Mouse (Mus musculus) midbrain, embryonic 14.5 days (tissue): ENCODE results near the gene Rgsl1. TPM values are rescaled to one million over a fixed set of nuclear protein-coding genes. Genes with fewer than 3 reads are reported as not detected.
"Not testable (repeated sequence)": the region's sequence is repeated elsewhere in the genome, so short reads cannot be mapped to it uniquely, and the experiment has no call there.

Experiments used
- ATAC-seq: fragments of 200-750 bp; cut with Nextera tagmentation; 2 replicates; pipeline ENCODE4 v1.8.0; 2017; ENCODE audit warnings: moderate number of reproducible peaks, moderate library complexity; ENCODE audit not compliant: low FRiP score, low TSS enrichment
- DNase-seq: peaks from one replicate; pipeline ENCODE4 v3.0.0-alpha.2; 2015
- H3K27ac ChIP-seq: fragments of 300-500 bp; sonication (generic); replicated peaks from 2 replicates; pipeline ENCODE4 v1.5.1; 2014; ENCODE audit warnings: mild to moderate bottlenecking, low read depth, low read length, moderate library complexity
- H3K27me3 ChIP-seq: fragments of 300-500 bp; sonication (generic); 2 replicates; pipeline ENCODE4 v1.6.1; 2014; ENCODE audit warnings: low read length, control low read depth, mixed read lengths; ENCODE audit not compliant: control insufficient read depth, insufficient read depth
- H3K36me3 ChIP-seq: fragments of 300-500 bp; sonication (generic); 2 replicates; pipeline ENCODE4 v1.6.1; 2014; ENCODE audit warnings: low read length, control low read depth; ENCODE audit not compliant: control insufficient read depth, insufficient read depth
- H3K4me1 ChIP-seq: fragments of 300-500 bp; sonication (generic); 2 replicates; pipeline ENCODE4 v1.6.1; 2014; ENCODE audit warnings: mild to moderate bottlenecking, antibody characterized with exemption, low read length, control low read depth; ENCODE audit not compliant: control insufficient read depth, insufficient read depth
- H3K4me2 ChIP-seq: fragments of 300-500 bp; sonication (generic); 2 replicates; pipeline ENCODE4 v1.6.1; 2014; ENCODE audit warnings: mild to moderate bottlenecking, low read length, moderate library complexity
- H3K4me3 ChIP-seq: fragments of 300-500 bp; sonication (generic); replicated peaks from 2 replicates; pipeline ENCODE4 v1.5.1; 2014; ENCODE audit warnings: low read depth, low read length
- H3K9ac ChIP-seq: fragments of 300-500 bp; sonication (generic); replicated peaks from 2 replicates; pipeline ENCODE4 v1.6.1; 2014; ENCODE audit warnings: mild to moderate bottlenecking, low read length, moderate library complexity
- H3K9me3 ChIP-seq: fragments of 300-500 bp; sonication (generic); 2 replicates; pipeline ENCODE4 v1.6.1; 2016; ENCODE audit warnings: low read length, control low read depth, mixed read lengths; ENCODE audit not compliant: control insufficient read depth
- WGBS: fragments of 180-500 bp; shearing (Covaris S2); extraction: QIAGEN DNeasy Blood & Tissue Kit; methylation state at CpG from one replicate; pipeline ENCODE4 v1.1.7; 2014; 5-methylcytosine and 5-hydroxymethylcytosine counted together
- polyA plus RNA-seq: library from polyadenylated mRNA; unstranded; fragments of >200 nt; fragmentation: Nextera tagmentation; extraction: Ambion mirVana; gene quantifications from 2 replicates; pipeline ENCODE4 v1.2.1, GENCODE M21; 2014

Gene Rgsl1
- polyA plus RNA-seq, 1 experiment from 2014 or later, result 0.20 TPM

GRCm38 (mm10) chr1:153769571-153769970 lies 74.4 kb downstream of the Rgsl1 start:
- WGBS, result 73% methylated on average over 6 of the region's 6 CpGs
- not testable (repeated sequence) for H3K4me2 ChIP-seq, H3K27ac ChIP-seq, ATAC-seq, DNase-seq, H3K4me3 ChIP-seq, H3K9ac ChIP-seq, H3K9me3 ChIP-seq, H3K36me3 ChIP-seq, H3K4me1 ChIP-seq, H3K27me3 ChIP-seq

GRCm38 (mm10) chr1:153768465-153768864 lies 75.5 kb downstream of the Rgsl1 start:
- ATAC-seq, result no peak
- Histone ChIP-seq H3K9me3 (no peaks in the 10 kb centered on the region), H3K9ac (no peak overlapping the region), H3K27ac (no peak overlapping the region), H3K36me3 (no peaks in the 10 kb centered on the region), H3K4me3 (no peak overlapping the region), H3K4me2 (no peak overlapping the region), H3K27me3 (no peaks in the 10 kb centered on the region), H3K4me1 (no peaks in the 10 kb centered on the region)
- WGBS, result 89% methylated on average over 5 of the region's 5 CpGs
- DNase-seq, result no peak

- WGBS, result 90% methylated on average over 1 of the region's 1 CpGs
- no peak overlapping the region for H3K4me2 ChIP-seq
Observed at GRCm38 (mm10) chr1:153767281-153767680, 76.7 kb downstream of the Rgsl1 start.

GRCm38 (mm10) chr1:153766298-153766697 lies 77.6 kb downstream of the Rgsl1 start:
- no peak overlapping the region for H3K4me3 ChIP-seq
- no peak for DNase-seq
- WGBS, result 38% methylated on average over 8 of the region's 8 CpGs
- H3K36me3 ChIP-seq, result peaks cover 16% of the 10 kb centered on the region
- H3K27me3 ChIP-seq, result no peaks in the 10 kb centered on the region
- H3K9me3 ChIP-seq, result no peaks in the 10 kb centered on the region
- ATAC-seq, result no peak
- no peak overlapping the region for H3K27ac ChIP-seq
- H3K9ac ChIP-seq, result no peak overlapping the region
- H3K4me1 ChIP-seq, result no peaks in the 10 kb centered on the region
- no peak overlapping the region for H3K4me2 ChIP-seq

More at GRCm38 (mm10) chr1:153767281-153767680, 76.7 kb downstream of the Rgsl1 start:
- no peaks in the 10 kb centered on the region for H3K4me1 ChIP-seq
- peaks cover 7% of the 10 kb centered on the region; the same call in 1 of the 2 replicates for H3K36me3 ChIP-seq
- no peak overlapping the region for H3K9ac ChIP-seq
- H3K4me3 ChIP-seq, result no peak overlapping the region
- no peak for ATAC-seq
- H3K9me3 ChIP-seq, result no peaks in the 10 kb centered on the region
- no peaks in the 10 kb centered on the region for H3K27me3 ChIP-seq
- no peak for DNase-seq
- H3K27ac ChIP-seq, result no peak overlapping the region

GRCm38 (mm10) chr1:153764136-153764535 lies 79.8 kb downstream of the Rgsl1 start:
- peaks cover 37% of the 10 kb centered on the region for H3K36me3 ChIP-seq
- H3K4me1 ChIP-seq, result no peaks in the 10 kb centered on the region
- H3K27me3 ChIP-seq, result no peaks in the 10 kb centered on the region
- no peak overlapping the region for H3K4me2 ChIP-seq
- H3K9me3 ChIP-seq, result no peaks in the 10 kb centered on the region
- no peak for DNase-seq
- 93% methylated on average over 11 of the region's 11 CpGs for WGBS
- no peak overlapping the region for H3K4me3 ChIP-seq
- H3K27ac ChIP-seq, result no peak overlapping the region
- no peak for ATAC-seq
- no peak overlapping the region for H3K9ac ChIP-seq

- ATAC-seq (no peak), DNase-seq (no peak)
- Histone ChIP-seq H3K4me2 (no peak overlapping the region), H3K9me3 (no peaks in the 10 kb centered on the region), H3K4me1 (peaks cover 25% of the 10 kb centered on the region), H3K36me3 (peaks cover 33% of the 10 kb centered on the region), H3K4me3 (no peak overlapping the region), H3K27ac (no peak overlapping the region), H3K9ac (no peak overlapping the region), H3K27me3 (no peaks in the 10 kb centered on the region)
- WGBS, result 76% methylated on average over 25 of the region's 25 CpGs
Observed at GRCm38 (mm10) chr1:153753725-153754464, 90.0 kb downstream of the Rgsl1 start.

GRCm38 (mm10) chr1:153752521-153752920 lies 91.4 kb downstream of the Rgsl1 start:
- DNase-seq (no peak), ATAC-seq (no peak)
- WGBS, result 93% methylated on average over 6 of the region's 6 CpGs
- H3K27me3 ChIP-seq, result no peaks in the 10 kb centered on the region
- H3K9ac ChIP-seq, result peak overlapping the region; percentile 38; the same call in 1 of the 2 replicates
- H3K4me2 ChIP-seq, result peak overlapping the region; percentile 43
- H3K4me3 ChIP-seq, result no peak overlapping the region
- H3K27ac ChIP-seq, result 0 out of 2 replicates have a peak overlapping the region, but pooled peaks have one; percentile 16
- H3K36me3 ChIP-seq, result peaks cover 26% of the 10 kb centered on the region; the same call in 1 of the 2 replicates
- H3K4me1 ChIP-seq, result peaks cover 31% of the 10 kb centered on the region
- H3K9me3 ChIP-seq, result no peaks in the 10 kb centered on the region

GRCm38 (mm10) chr1:153751763-153752301 lies 92.1 kb downstream of the Rgsl1 start:
- peaks cover 31% of the 10 kb centered on the region for H3K4me1 ChIP-seq
- DNase-seq (no peak), ATAC-seq (no peak)
- H3K27me3 ChIP-seq, result no peaks in the 10 kb centered on the region
- no peaks in the 10 kb centered on the region for H3K9me3 ChIP-seq
- H3K4me3 ChIP-seq, result no peak overlapping the region
- H3K36me3 ChIP-seq, result peaks cover 26% of the 10 kb centered on the region; the same call in 1 of the 2 replicates
- H3K4me2 ChIP-seq, result peak overlapping the region; percentile 43
- WGBS, result 53% methylated on average over 13 of the region's 13 CpGs
- peak overlapping the region; percentile 16; the same call in 1 of the 2 replicates for H3K27ac ChIP-seq
- peak overlapping the region; percentile 38; the same call in 1 of the 2 replicates for H3K9ac ChIP-seq
